In genomic region chr4:127169346-127170221, GRCm38 (mm10) we compare ENCODE assay signal across 8 mouse cellular contexts. TPM values are rescaled to one million over a fixed set of nuclear protein-coding genes. Genes with fewer than 3 reads are reported as not detected.
DNase-seq lines count a peak whose midpoint lies in the region; ATAC-seq lines count a peak whose summit lies in the region.

No protein-coding gene starts in this region.

- 2% methylated on average over 50 of the region's 51 CpGs for WGBS in embryonic facial prominence, embryonic 10.5 days
- WGBS in hindbrain, embryonic 11.5 days, result 3% methylated on average over 30 of the region's 51 CpGs
- 3% methylated on average over 45 of the region's 51 CpGs for WGBS in liver, embryonic 12.5 days (ENCODE audit: insufficient replicate concordance)
- WGBS in stomach, embryonic 14.5 days, result 3% methylated on average over 45 of the region's 51 CpGs

- peak; percentile 8 for DNase-seq in ovary, postnatal 36 days (ENCODE audit: low spot score)
- no peak for DNase-seq in ovary, postnatal 14 days (ENCODE audit: low spot score)
- DNase-seq in embryonic facial prominence, embryonic 10.5 days (ENCODE audit: low spot score), result peak; percentile 60
- DNase-seq in hindbrain, embryonic 11.5 days (ENCODE audit: low spot score), result no peak
- DNase-seq in gastrocnemius, adult 8-10 months (ENCODE audit: low spot score in 2 of 2), result no peak

- peaks cover 70% of the 10 kb centered on the region for H3K27me3 ChIP-seq in embryonic facial prominence, embryonic 10.5 days (replicated peaks; ENCODE audit: low read depth, poor library complexity, severe bottlenecking)
- no peaks in the 10 kb centered on the region; the same call in 1 of the 2 replicates for H3K27me3 ChIP-seq in hindbrain, embryonic 11.5 days (ENCODE audit: control insufficient read depth, insufficient read depth, low read length)
- peaks cover 84% of the 10 kb centered on the region for H3K27me3 ChIP-seq in liver, embryonic 12.5 days (replicated peaks)
- peaks cover 32% of the 10 kb centered on the region for H3K27me3 ChIP-seq in stomach, embryonic 14.5 days (ENCODE audit: control insufficient read depth, insufficient read depth, low read length)

- H3K4me1 ChIP-seq in brown adipose tissue, adult 24 weeks (ENCODE audit: control insufficient read depth, insufficient read depth, insufficient read length, low read length), result no peaks in the 10 kb centered on the region
- H3K4me1 ChIP-seq in embryonic facial prominence, embryonic 10.5 days, result peaks cover 22% of the 10 kb centered on the region
- H3K4me1 ChIP-seq in hindbrain, embryonic 11.5 days (replicated peaks; ENCODE audit: control insufficient read depth, insufficient read depth, low read length), result peaks cover 6% of the 10 kb centered on the region; the same call in 1 of the 2 replicates
- H3K4me1 ChIP-seq in liver, embryonic 12.5 days, result peaks cover 15% of the 10 kb centered on the region
- peaks cover 6% of the 10 kb centered on the region; the same call in 1 of the 2 replicates for H3K4me1 ChIP-seq in stomach, embryonic 14.5 days (ENCODE audit: control insufficient read depth, insufficient read depth, low read length)

- peak; percentile 70 for ATAC-seq in hindbrain, embryonic 11.5 days (ENCODE audit: low FRiP score)
- ATAC-seq in liver, embryonic 12.5 days, result peak; percentile 64
- ATAC-seq in stomach, embryonic 14.5 days (ENCODE audit: insufficient number of reproducible peaks, insufficient read depth, low FRiP score, low read depth), result peak; percentile 46

- H3K27ac ChIP-seq in brown adipose tissue, adult 24 weeks (replicated peaks; ENCODE audit: low read depth, low read length), result no peak overlapping the region
- peak overlapping the region; percentile 75 for H3K27ac ChIP-seq in embryonic facial prominence, embryonic 10.5 days (replicated peaks)
- H3K27ac ChIP-seq in hindbrain, embryonic 11.5 days (ENCODE audit: low read depth, low read length), result peak overlapping the region; percentile 77
- H3K27ac ChIP-seq in liver, embryonic 12.5 days, result no peak overlapping the region
- no peak overlapping the region for H3K27ac ChIP-seq in stomach, embryonic 14.5 days (ENCODE audit: low read length)

- H3K4me2 ChIP-seq in hindbrain, embryonic 11.5 days (replicated peaks; ENCODE audit: low read depth, low read length), result peak overlapping the region; percentile 65
- H3K4me2 ChIP-seq in liver, embryonic 12.5 days, result peak overlapping the region; percentile 77
- peak overlapping the region; percentile 100 for H3K4me2 ChIP-seq in stomach, embryonic 14.5 days (replicated peaks; ENCODE audit: low read depth, low read length)

- peak overlapping the region; percentile 44 for H3K4me3 ChIP-seq in brown adipose tissue, adult 24 weeks (ENCODE audit: insufficient read depth, low read depth, low read length)
- H3K4me3 ChIP-seq in embryonic facial prominence, embryonic 10.5 days, result peak overlapping the region; percentile 86
- H3K4me3 ChIP-seq in hindbrain, embryonic 11.5 days (ENCODE audit: low read depth, low read length), result peak overlapping the region; percentile 47
- H3K4me3 ChIP-seq in liver, embryonic 12.5 days, result peak overlapping the region; percentile 59
- H3K4me3 ChIP-seq in stomach, embryonic 14.5 days (ENCODE audit: low read depth, low read length), result peak overlapping the region; percentile 63

- H3K9ac ChIP-seq in hindbrain, embryonic 11.5 days (ENCODE audit: low read depth, low read length), result peak overlapping the region; percentile 72
- H3K9ac ChIP-seq in liver, embryonic 12.5 days, result peak overlapping the region; percentile 35
- H3K9ac ChIP-seq in stomach, embryonic 14.5 days (replicated peaks; ENCODE audit: low read depth, low read length), result peak overlapping the region; percentile 33

- no peaks in the 10 kb centered on the region for H3K36me3 ChIP-seq in embryonic facial prominence, embryonic 10.5 days (replicated peaks)
- H3K36me3 ChIP-seq in hindbrain, embryonic 11.5 days (ENCODE audit: control insufficient read depth, insufficient read depth, low read length), result no peaks in the 10 kb centered on the region
- no peaks in the 10 kb centered on the region for H3K36me3 ChIP-seq in liver, embryonic 12.5 days
- H3K36me3 ChIP-seq in stomach, embryonic 14.5 days (ENCODE audit: control insufficient read depth, insufficient read depth, low read length), result no peaks in the 10 kb centered on the region

- H3K9me3 ChIP-seq in embryonic facial prominence, embryonic 10.5 days, result no peaks in the 10 kb centered on the region
- H3K9me3 ChIP-seq in hindbrain, embryonic 11.5 days (ENCODE audit: control insufficient read depth, low read length), result no peaks in the 10 kb centered on the region
- no peaks in the 10 kb centered on the region for H3K9me3 ChIP-seq in liver, embryonic 12.5 days (replicated peaks)
- H3K9me3 ChIP-seq in stomach, embryonic 14.5 days (ENCODE audit: control insufficient read depth, low read depth, low read length), result no peaks in the 10 kb centered on the region

RNA-seq across cellular contexts. Expression of gene Dlgap3, which starts 0.6 kb away (rescaled TPM):
- polyA plus RNA-seq in brown adipose tissue, adult 24 weeks (2012; ENCODE audit: insufficient read depth, insufficient read length, missing spikeins), result not detected in 2 replicates
- 0.83 and 0.98 TPM in 2 replicates for polyA plus RNA-seq in embryonic facial prominence, embryonic 10.5 days (2016; fragmentation: Nextera tagmentation; extraction: Ambion mirVana)
- polyA plus RNA-seq in hindbrain, embryonic 11.5 days (2014; fragmentation: Nextera tagmentation; extraction: Ambion mirVana), result 6.7 and 7.1 TPM in 2 replicates
- polyA plus RNA-seq in liver, embryonic 12.5 days (2016; fragmentation: Nextera tagmentation; extraction: Ambion mirVana), result 0.33 and 0.55 TPM in 2 replicates
- polyA plus RNA-seq in stomach, embryonic 14.5 days (2014; fragmentation: Nextera tagmentation; extraction: Ambion mirVana), result 1.5 TPM in 2 replicates
- total RNA-seq in gastrocnemius, adult 8-10 months (2022), result under 1 TPM in 3 of 4 experiments, not detected in 1; 0.11 to 0.15 (median 0.13) TPM

RNA-seq across cellular contexts. Expression of gene Tmem35b, which starts 46.1 kb away (rescaled TPM):
- 10.2 and 15.4 TPM in 2 replicates for polyA plus RNA-seq in brown adipose tissue, adult 24 weeks (2012; ENCODE audit: insufficient read depth, insufficient read length, missing spikeins)
- 11.9 and 12.1 TPM in 2 replicates for polyA plus RNA-seq in embryonic facial prominence, embryonic 10.5 days (2016; fragmentation: Nextera tagmentation; extraction: Ambion mirVana)
- polyA plus RNA-seq in hindbrain, embryonic 11.5 days (2014; fragmentation: Nextera tagmentation; extraction: Ambion mirVana), result 14.0 and 14.2 TPM in 2 replicates
- polyA plus RNA-seq in liver, embryonic 12.5 days (2016; fragmentation: Nextera tagmentation; extraction: Ambion mirVana), result 7.3 and 8.5 TPM in 2 replicates
- 19.4 and 19.6 TPM in 2 replicates for polyA plus RNA-seq in stomach, embryonic 14.5 days (2014; fragmentation: Nextera tagmentation; extraction: Ambion mirVana)
- 1 to 10 TPM in 3 of 4 experiments, under 1 TPM in 1; 0.70 to 1.2 (median 1.0) TPM for total RNA-seq in gastrocnemius, adult 8-10 months (2022)

Comparison
In these comparisons a context has a peak if more than half of its experiments do, and no peak if none do; other contexts are left out.
1. DNase-seq: peak in ovary, postnatal 36 days (single experiment) and embryonic facial prominence, embryonic 10.5 days (single experiment); none in ovary, postnatal 14 days (single experiment), hindbrain, embryonic 11.5 days (single experiment) and gastrocnemius, adult 8-10 months (0 of 2).
2. H3K27ac ChIP-seq: peak in embryonic facial prominence, embryonic 10.5 days (single experiment) and hindbrain, embryonic 11.5 days (single experiment); none in brown adipose tissue, adult 24 weeks (single experiment), liver, embryonic 12.5 days (single experiment) and stomach, embryonic 14.5 days (single experiment).
3. Peak in every context shown above with its lines, with median percentiles within 50 percentile points of each other: H3K4me3 ChIP-seq, ATAC-seq, H3K4me2 ChIP-seq and H3K9ac ChIP-seq.